Mouse (Mus musculus): ENCODE results near the gene Sds. TPM values are rescaled to one million over a fixed set of nuclear protein-coding genes. Genes with fewer than 3 reads are reported as not detected.

The Sds gene
- total RNA-seq (2014; rRNA removed) (0.50 TPM in 1 of 2 replicates, not detected in the other), polyA plus RNA-seq (2015; fragmentation: Nextera tagmentation; extraction: Ambion mirVana) (0.20 and 0.59 TPM in 2 replicates)

DNA sequence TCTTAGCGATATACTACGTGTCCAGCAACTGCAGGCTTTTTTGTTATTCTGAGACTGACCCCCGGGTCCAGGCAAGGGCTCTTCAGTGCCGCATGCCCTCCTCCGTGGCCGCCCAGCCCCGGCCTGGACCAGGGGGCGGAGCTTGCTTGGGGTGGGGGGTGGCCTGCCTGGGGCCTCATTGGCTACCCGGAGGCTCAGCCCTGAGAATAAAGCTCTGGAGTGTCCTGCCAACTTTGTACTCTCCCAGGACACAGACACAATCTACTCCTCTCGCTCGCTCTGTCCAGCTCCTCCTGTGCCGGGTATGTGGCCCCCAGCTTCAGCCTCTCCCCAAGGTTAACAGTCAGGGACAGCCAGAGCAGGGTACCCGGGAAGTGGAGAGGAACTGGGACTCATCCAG lies at the start of gene Sds:
Gene Sds, plus strand, starts transcription at position 231 of the 400 bp plus-strand sequence.
- Histone ChIP-seq H3K9ac (replicated peaks; ENCODE audit: low read length) (no peak within 1 kb of the TSS), H3K27ac (no peak within 1 kb of the TSS), H3K4me1 (ENCODE audit: insufficient read depth, low read length) (no peaks in the 10 kb centered on the region), H3K9me3 (ENCODE audit: low read length) (no peaks in the 10 kb centered on the region), H3K27me3 (ENCODE audit: insufficient read depth, low read length) (no peaks in the 10 kb centered on the region), H3K36me3 (ENCODE audit: insufficient read depth, low read length) (no peaks in the 10 kb centered on the region), H3K4me2 (ENCODE audit: low read depth, low read length) (no peak within 1 kb of the TSS), H3K4me3 (ENCODE audit: low read length) (no peak within 1 kb of the TSS)
- DNase-seq (ENCODE audit: low spot score) (no peak), ATAC-seq (peak; percentile 49; the same call in 1 of the 2 replicates)
- no peak for TF ChIP-seq CTCF (IDR thresholded peaks at IDR 0.05; ENCODE audit: low read depth)
- WGBS = 17% methylated on average over 13 of the region's 13 CpGs

- Histone ChIP-seq H3K27me3 (ENCODE audit: insufficient read depth, low read length) (peaks cover 56% of the 10 kb centered on the region), H3K27ac (peak overlapping the region; percentile 81), H3K9ac (replicated peaks; ENCODE audit: low read length) (peak overlapping the region; percentile 58), H3K4me1 (ENCODE audit: insufficient read depth, low read length) (no peaks in the 10 kb centered on the region), H3K9me3 (ENCODE audit: low read length) (no peaks in the 10 kb centered on the region), H3K36me3 (ENCODE audit: insufficient read depth, low read length) (no peaks in the 10 kb centered on the region), H3K4me3 (ENCODE audit: low read length) (peak overlapping the region; percentile 24; the same call in 1 of the 2 replicates), H3K4me2 (ENCODE audit: low read depth, low read length) (peak overlapping the region; percentile 61)
- under 1% methylated on average over 10 of the region's 10 CpGs for WGBS
- ATAC-seq (no peak), DNase-seq (ENCODE audit: low spot score) (no peak)
- TF ChIP-seq CTCF (IDR thresholded peaks at IDR 0.05; ENCODE audit: low read depth) = no peak
These were observed 49.8 kb upstream of the Sds start for GRCm38 (mm10) chr5:120426572-120426971.

- H3K4me3 ChIP-seq (ENCODE audit: low read length) = peak overlapping the region; percentile 24
- DNase-seq (ENCODE audit: low spot score) (no peak), ATAC-seq (no peak)
- H3K4me1 ChIP-seq (ENCODE audit: insufficient read depth, low read length) = no peaks in the 10 kb centered on the region
- peak overlapping the region; percentile 61 for H3K4me2 ChIP-seq (ENCODE audit: low read depth, low read length)
- TF ChIP-seq CTCF (IDR thresholded peaks at IDR 0.05; ENCODE audit: low read depth) = no peak
- H3K27ac ChIP-seq = peak overlapping the region; percentile 81
- H3K9ac ChIP-seq (replicated peaks; ENCODE audit: low read length) = peak overlapping the region; percentile 58
- H3K27me3 ChIP-seq (ENCODE audit: insufficient read depth, low read length) = peaks cover 61% of the 10 kb centered on the region
- H3K36me3 ChIP-seq (ENCODE audit: insufficient read depth, low read length) = no peaks in the 10 kb centered on the region
- H3K9me3 ChIP-seq (ENCODE audit: low read length) = no peaks in the 10 kb centered on the region
- WGBS = 0% methylated on average over 33 of the region's 33 CpGs
These were observed 48.8 kb upstream of the Sds start for GRCm38 (mm10) chr5:120427451-120427938.

GRCm38 (mm10) chr5:120428189-120428838 lies 48.0 kb upstream of the Sds start:
- Histone ChIP-seq H3K9me3 (ENCODE audit: low read length) (no peaks in the 10 kb centered on the region), H3K27ac (peak overlapping the region; percentile 81), H3K4me3 (ENCODE audit: low read length) (peak overlapping the region; percentile 24), H3K27me3 (ENCODE audit: insufficient read depth, low read length) (peaks cover 59% of the 10 kb centered on the region), H3K9ac (replicated peaks; ENCODE audit: low read length) (peak overlapping the region; percentile 58; the same call in 1 of the 2 replicates), H3K4me2 (ENCODE audit: low read depth, low read length) (peak overlapping the region; percentile 61), H3K4me1 (ENCODE audit: insufficient read depth, low read length) (no peaks in the 10 kb centered on the region), H3K36me3 (ENCODE audit: insufficient read depth, low read length) (no peaks in the 10 kb centered on the region)
- 3% methylated on average over 21 of the region's 21 CpGs for WGBS
- DNase-seq (ENCODE audit: low spot score) = no peak
- TF ChIP-seq CTCF (IDR thresholded peaks at IDR 0.05; ENCODE audit: low read depth) = no peak
- no peak for ATAC-seq

GRCm38 (mm10) chr5:120428990-120429389 lies 47.3 kb upstream of the Sds start:
- Histone ChIP-seq H3K9me3 (ENCODE audit: low read length) (no peaks in the 10 kb centered on the region), H3K36me3 (ENCODE audit: insufficient read depth, low read length) (no peaks in the 10 kb centered on the region), H3K4me2 (ENCODE audit: low read depth, low read length) (peak overlapping the region; percentile 61), H3K4me1 (ENCODE audit: insufficient read depth, low read length) (no peaks in the 10 kb centered on the region), H3K4me3 (ENCODE audit: low read length) (peak overlapping the region; percentile 24; the same call in 1 of the 2 replicates), H3K27ac (peak overlapping the region; percentile 81), H3K27me3 (ENCODE audit: insufficient read depth, low read length) (peaks cover 64% of the 10 kb centered on the region), H3K9ac (replicated peaks; ENCODE audit: low read length) (peak overlapping the region; percentile 58; the same call in 1 of the 2 replicates)
- no peak for DNase-seq (ENCODE audit: low spot score)
- ATAC-seq = no peak
- TF ChIP-seq CTCF (IDR thresholded peaks at IDR 0.05; ENCODE audit: low read depth) = no peak
- WGBS = 2% methylated on average over 5 of the region's 6 CpGs

DNA sequence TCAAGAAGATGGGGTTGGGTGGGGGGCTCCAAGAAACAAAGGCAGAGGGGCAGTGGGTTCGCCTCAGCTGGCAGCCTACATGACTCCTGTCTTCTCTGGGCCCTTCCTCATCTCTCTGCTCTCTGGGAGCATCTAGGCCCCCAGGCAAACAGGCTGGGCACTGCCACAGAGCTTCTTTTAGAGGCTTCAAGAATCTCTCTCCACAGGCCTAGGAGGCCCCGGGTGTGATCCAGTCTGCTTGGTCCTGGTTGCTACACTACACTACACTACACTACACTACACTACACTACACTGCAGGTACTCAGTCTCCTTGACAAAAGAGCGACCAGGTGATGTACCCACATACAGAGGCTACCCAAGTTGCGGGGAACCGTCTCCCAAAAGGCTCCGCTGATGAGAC lies 46.6 kb upstream of the Sds start:
- peak overlapping the region; percentile 46 for H3K4me3 ChIP-seq (ENCODE audit: low read length)
- peak overlapping the region; percentile 45; the same call in 1 of the 2 replicates for H3K27ac ChIP-seq
- ATAC-seq (no peak), DNase-seq (ENCODE audit: low spot score) (no peak)
- H3K4me2 ChIP-seq (ENCODE audit: low read depth, low read length) = peak overlapping the region; percentile 61
- no peak for TF ChIP-seq CTCF (IDR thresholded peaks at IDR 0.05; ENCODE audit: low read depth)
- 8% methylated on average over 6 of the region's 6 CpGs for WGBS
- no peaks in the 10 kb centered on the region for H3K9me3 ChIP-seq (ENCODE audit: low read length)
- peak overlapping the region; percentile 24; the same call in 1 of the 2 replicates for H3K9ac ChIP-seq (replicated peaks; ENCODE audit: low read length)
- H3K4me1 ChIP-seq (ENCODE audit: insufficient read depth, low read length) = no peaks in the 10 kb centered on the region
- peaks cover 65% of the 10 kb centered on the region for H3K27me3 ChIP-seq (ENCODE audit: insufficient read depth, low read length)
- no peaks in the 10 kb centered on the region for H3K36me3 ChIP-seq (ENCODE audit: insufficient read depth, low read length)
